Mouse (Mus musculus): Measurements from ENCODE around the gene Gm2564.
"Not testable (repeated sequence)": the region's sequence is repeated elsewhere in the genome, so short reads cannot be mapped to it uniquely, and the experiment has no call there.

Gene Gm2564

DNA sequence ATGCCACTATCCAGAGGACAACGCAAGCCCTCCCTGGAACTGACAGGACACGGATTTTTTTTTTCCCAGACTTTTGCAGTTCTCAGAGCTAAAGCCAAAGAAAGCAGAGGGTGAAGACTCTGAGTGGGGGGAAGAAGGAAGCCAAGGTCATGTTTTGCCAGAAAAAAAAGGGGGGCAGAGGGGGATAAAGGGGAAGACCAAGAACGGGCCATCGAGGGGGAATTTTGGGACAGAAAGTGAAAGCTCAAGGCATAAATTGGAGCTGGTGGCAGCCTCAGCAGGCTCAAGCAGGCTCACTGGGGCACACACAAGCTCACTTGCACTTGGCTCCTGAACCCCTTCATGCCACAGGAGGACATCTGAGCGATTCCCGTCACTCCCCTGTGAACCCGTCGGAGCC, at the start of gene Gm2564:
Gene Gm2564, plus strand, starts transcription at position 301 of the 400 bp plus-strand sequence.
- not testable (repeated sequence) for DNase-seq

DNA sequence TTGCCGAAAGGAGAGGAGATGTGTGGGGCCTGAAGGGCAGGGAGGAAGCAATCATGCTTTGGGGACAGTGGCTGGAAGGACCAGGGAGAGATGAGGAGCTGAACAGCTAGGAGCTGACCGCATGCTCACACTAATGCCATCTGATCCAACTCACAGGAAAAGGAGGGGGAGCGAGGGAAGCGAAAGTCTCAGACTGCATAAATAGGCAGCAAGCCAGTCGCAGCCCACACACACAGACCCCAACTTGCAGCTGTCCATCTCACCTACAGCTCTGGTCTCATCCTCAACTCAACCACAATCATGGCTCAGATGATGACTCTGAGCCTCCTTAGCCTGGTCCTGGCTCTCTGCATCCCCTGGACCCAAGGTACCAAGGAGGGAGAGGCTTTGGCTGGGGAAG, 17.6 kb upstream of the Gm2564 start, which contains the start of gene Gm10591:
Gene Gm10591, plus strand, starts transcription at position 301 of the 400 bp plus-strand sequence.
- DNase-seq, result not testable (repeated sequence)

DNA sequence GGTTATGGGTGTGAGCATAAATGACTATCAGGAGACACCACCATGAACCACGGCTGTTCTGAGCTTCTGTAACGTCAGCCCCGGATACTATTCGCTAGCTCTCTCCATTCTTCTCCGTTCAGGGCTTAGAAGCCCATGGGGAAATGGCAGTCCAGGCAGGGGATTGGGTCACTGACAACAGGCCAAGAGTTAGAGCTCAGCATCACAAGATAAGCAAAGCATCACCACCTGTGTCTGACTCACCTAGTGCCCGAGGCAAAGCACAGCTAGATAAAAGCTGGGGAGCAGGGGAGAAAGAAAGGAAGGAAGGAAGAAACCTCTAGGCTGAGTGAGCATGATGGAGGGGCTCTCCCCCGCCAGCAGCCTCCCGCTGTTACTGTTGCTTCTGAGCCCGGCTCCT, 25.4 kb downstream of the Gm2564 start, which contains the start of gene Ccl27b:
Gene Ccl27b, plus strand, starts transcription at position 301 of the 400 bp plus-strand sequence.
- not testable (repeated sequence) for DNase-seq

DNA sequence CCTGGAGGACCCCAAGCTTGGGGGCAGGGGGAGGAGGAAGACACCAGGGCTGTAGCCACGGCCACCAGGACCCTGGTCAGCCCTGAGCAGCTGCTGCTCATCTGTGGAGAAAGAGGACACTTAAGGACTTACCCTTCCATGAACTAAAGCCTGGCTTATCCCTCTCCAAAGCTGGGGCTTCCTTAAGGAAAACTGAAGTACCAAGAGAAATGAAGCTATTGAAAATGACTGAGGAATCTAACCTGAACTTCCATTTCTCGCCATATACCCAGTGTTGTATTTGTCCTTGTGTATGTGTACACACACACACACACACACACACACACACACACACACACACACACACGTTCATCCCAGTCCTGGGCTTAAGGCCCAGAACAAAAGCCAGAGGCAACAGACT, 32.3 kb downstream of the Gm2564 start, which contains the start of gene Il11ra2:
Gene Il11ra2, minus strand, starts transcription at position 101 of the 400 bp plus-strand sequence.
- DNase-seq, result not testable (repeated sequence)

DNA sequence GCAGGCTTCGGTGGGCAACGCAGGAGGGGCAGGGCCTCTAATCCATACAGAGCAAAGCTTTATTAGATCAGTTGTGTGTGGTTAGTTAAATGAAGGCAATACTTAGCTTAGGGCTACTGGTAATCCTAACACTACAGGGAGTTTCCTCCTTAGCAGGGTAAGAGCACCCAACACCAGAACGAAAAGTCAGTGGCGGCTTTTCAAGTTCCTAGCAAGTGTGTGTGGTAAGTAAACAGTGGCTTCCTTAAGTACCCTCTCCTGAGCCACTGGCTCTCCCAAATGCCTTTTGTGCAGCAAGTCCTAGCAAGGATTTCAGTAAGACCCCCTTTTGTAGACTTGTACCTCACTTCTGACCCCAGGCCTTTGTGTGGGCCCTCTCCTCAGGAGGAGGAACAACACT, 45.9 kb downstream of the Gm2564 start:
- not testable (repeated sequence) for DNase-seq

DNA sequence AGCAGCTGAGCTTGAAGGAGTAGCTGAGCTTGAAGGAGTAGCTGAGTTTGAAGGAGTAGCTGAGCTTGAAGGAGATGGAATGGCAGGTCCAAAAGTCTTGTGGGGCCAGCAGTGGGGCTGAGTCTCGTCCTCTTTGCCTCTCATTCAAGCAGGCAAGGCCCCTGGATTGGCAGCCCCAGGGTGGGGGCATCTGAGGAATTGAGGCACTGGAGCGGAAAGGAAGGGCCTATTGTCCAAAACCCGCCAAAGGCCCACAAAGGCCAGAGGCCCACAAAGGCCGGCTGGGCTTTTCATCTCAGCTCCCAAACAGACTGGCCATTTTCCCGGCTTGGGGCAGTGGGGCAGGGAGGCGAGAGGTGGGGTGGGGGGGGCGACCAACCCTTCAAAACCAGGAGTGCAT, 49.8 kb downstream of the Gm2564 start:
- DNase-seq, result not testable (repeated sequence)

DNA sequence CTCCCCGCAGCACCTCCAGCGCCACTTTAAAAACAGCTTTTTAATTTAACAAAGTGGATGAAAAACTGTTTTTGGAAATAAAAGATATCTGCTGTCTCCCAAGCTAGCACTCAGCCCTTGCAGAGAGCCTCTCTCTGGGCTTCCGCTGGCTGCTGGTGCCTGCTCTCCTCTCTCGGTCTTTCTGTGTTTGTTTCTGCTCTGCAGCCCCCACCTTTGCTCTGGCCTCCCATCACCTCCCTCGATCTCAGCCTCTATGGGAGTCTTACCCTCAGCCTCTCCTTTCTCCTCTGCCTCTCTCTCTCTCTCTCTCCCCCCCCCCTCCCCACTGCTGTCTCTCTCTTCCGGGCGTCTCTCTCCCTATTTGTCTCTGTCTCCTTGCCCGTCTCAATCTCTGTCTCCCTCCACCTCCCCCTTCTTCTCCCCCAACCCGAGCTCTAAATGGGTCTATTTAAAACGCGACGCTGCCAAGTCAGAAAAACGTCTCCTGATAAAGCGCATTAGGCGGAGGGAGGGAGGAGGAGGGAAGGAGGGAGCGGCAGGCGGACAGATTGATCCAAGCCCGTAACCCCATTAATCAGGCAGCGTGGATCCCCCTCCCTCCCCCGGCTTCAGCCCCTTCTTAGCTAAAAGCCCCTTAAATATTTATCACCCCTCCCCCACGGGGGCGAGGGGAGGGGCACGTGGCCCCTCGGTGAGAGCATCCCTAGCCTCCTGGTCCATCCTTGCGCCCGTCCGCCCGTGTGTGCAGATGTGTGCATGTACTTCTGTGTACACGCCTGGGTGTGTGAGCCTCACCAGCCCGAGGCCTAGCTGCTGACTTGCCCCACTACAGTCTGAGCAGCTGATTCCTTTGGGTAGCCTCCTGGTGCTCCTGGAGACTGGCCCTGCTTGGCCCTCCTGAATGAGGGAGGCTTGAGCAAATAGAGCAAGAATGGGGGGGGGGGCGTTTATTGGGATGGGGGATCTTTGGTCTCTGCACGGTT, 51.1 kb downstream of the Gm2564 start:
- DNase-seq, result not testable (repeated sequence)

Measured in right cerebral cortex, postnatal 25 days (tissue).